ENCODE assay signal across 27 mouse cellular contexts in genomic region chr14:45077216-45077615, GRCm38 (mm10).
DNase-seq lines count a peak whose midpoint lies in the region; ATAC-seq lines count a peak whose summit lies in the region.
"Had no signal": no experiment of that assay in that cellular context is flagged by ENCODE, and none has a peak within 500 bp of the region (broad histone marks: within the 10 kb centered on the region; RNA-seq: fewer than 3 reads in every experiment).

No protein-coding gene starts in this region.

- peak; percentile 53 for DNase-seq in adrenal gland, adult 2 months
- no peak for DNase-seq in adrenal gland, postnatal 25 days
- DNase-seq in 416B (ENCODE audit: low read depth) = peak; percentile 87
- DNase-seq in adrenal gland, adult 8-10 months = peak; percentile 28
- DNase-seq in adrenal gland, postnatal 14 days = peak; percentile 13
- no peak for DNase-seq in kidney, adult 11 months
- DNase-seq: B cell, adult 2 months; cerebellum, adult 11 months; cerebellum, adult 18-20 months; cerebellum, adult 8-10 months; cerebellum, adult 9-11 months; cerebellum, postnatal 14 days; cerebellum, postnatal 36 days; embryo, embryonic 11 days had no signal

- no peak overlapping the region for H3K9ac ChIP-seq in midbrain, embryonic 16.5 days (ENCODE audit: low read depth, low read length)
- H3K9ac ChIP-seq: embryonic facial prominence, embryonic 13.5 days; embryonic facial prominence, embryonic 15.5 days; forebrain, embryonic 12.5 days had no signal

- no peak overlapping the region for H3K4me2 ChIP-seq in midbrain, embryonic 16.5 days (ENCODE audit: low read length)
- H3K4me2 ChIP-seq: embryonic facial prominence, embryonic 13.5 days; embryonic facial prominence, embryonic 15.5 days; forebrain, embryonic 12.5 days had no signal

- H3K4me3 ChIP-seq in midbrain, embryonic 16.5 days (ENCODE audit: low read depth, low read length) = no peak overlapping the region
- H3K4me3 ChIP-seq: embryonic facial prominence, embryonic 13.5 days; embryonic facial prominence, embryonic 15.5 days; erythroblast, embryonic 14.5 days; forebrain, embryonic 10.5 days; forebrain, embryonic 12.5 days had no signal

- WGBS in midbrain, embryonic 16.5 days = 79% methylated on average over 1 of the region's 1 CpGs

- ATAC-seq in midbrain, embryonic 16.5 days = no peak
- ATAC-seq: activated CD4-positive, CD25-positive, alpha-beta regulatory T cell, adult 4 months; CD4-positive, CD25-positive, alpha-beta regulatory T cell, adult 4 months; forebrain, embryonic 14.5 days; forebrain, embryonic 16.5 days; Patski had no signal

- no peaks in the 10 kb centered on the region for H3K9me3 ChIP-seq in midbrain, embryonic 16.5 days (replicated peaks; ENCODE audit: control insufficient read depth, low read length, poor library complexity, severe bottlenecking)
- H3K9me3 ChIP-seq: embryonic facial prominence, embryonic 15.5 days; forebrain, embryonic 10.5 days; forebrain, embryonic 12.5 days; G1E had no signal

- no peaks in the 10 kb centered on the region for H3K4me1 ChIP-seq in midbrain, embryonic 16.5 days (ENCODE audit: control insufficient read depth, insufficient read depth, low read length)
- H3K4me1 ChIP-seq: embryonic facial prominence, embryonic 13.5 days; embryonic facial prominence, embryonic 15.5 days; forebrain, embryonic 10.5 days; forebrain, embryonic 12.5 days had no signal

- H3K27me3 ChIP-seq in midbrain, embryonic 16.5 days (ENCODE audit: control insufficient read depth, insufficient read depth, low read depth, low read length) = no peaks in the 10 kb centered on the region
- H3K27me3 ChIP-seq: CH12.LX; embryonic facial prominence, embryonic 13.5 days; embryonic facial prominence, embryonic 15.5 days; forebrain, embryonic 12.5 days; Patski had no signal

- H3K27ac ChIP-seq in midbrain, embryonic 16.5 days (ENCODE audit: low read length) = no peak overlapping the region
- H3K27ac ChIP-seq: embryonic facial prominence, embryonic 13.5 days; embryonic facial prominence, embryonic 15.5 days; forebrain, embryonic 10.5 days; forebrain, embryonic 12.5 days had no signal

- H3K36me3 ChIP-seq in midbrain, embryonic 16.5 days (ENCODE audit: control insufficient read depth, insufficient read depth, low read length) = no peaks in the 10 kb centered on the region
- H3K36me3 ChIP-seq: embryonic facial prominence, embryonic 13.5 days; embryonic facial prominence, embryonic 15.5 days; forebrain, embryonic 10.5 days; forebrain, embryonic 12.5 days; G1E had no signal

Comparison
In these comparisons a context has a peak if more than half of its experiments do, and no peak if none do; other contexts are left out.
1. DNase-seq: peak in adrenal gland, adult 2 months (single experiment), 416B (single experiment), adrenal gland, adult 8-10 months (single experiment) and adrenal gland, postnatal 14 days (single experiment); none in adrenal gland, postnatal 25 days (single experiment) and kidney, adult 11 months (single experiment).